Mouse (Mus musculus) spleen, adult 2 months (tissue): Measurements from ENCODE around the gene Gm13285. TPM values are rescaled to one million over a fixed set of nuclear protein-coding genes. Genes with fewer than 3 reads are reported as not detected.

Experiments used
- DNase-seq, 2 experiments: peaks; one replicate each; pipeline versions ENCODE4 v3.0.0 to v3.0.0-alpha.2; 2012 to 2021; ENCODE audit warnings: low spot score in 2 of 2, low read depth in 1 of 2
- H3K27ac ChIP-seq: fragments of 200-500 bp; 2 replicates; pipeline ENCODE4 v1.5.1; 2012; ENCODE audit warnings: low read length, inconsistent platforms; ENCODE audit not compliant: insufficient read depth
- H3K27me3 ChIP-seq: fragments of 200-500 bp; 2 replicates; pipeline ENCODE4 v1.6.1; 2012; ENCODE audit warnings: mild to moderate bottlenecking, moderate library complexity, low read length, inconsistent platforms; ENCODE audit not compliant: control insufficient read depth, insufficient read depth
- H3K36me3 ChIP-seq: fragments of 200-500 bp; 2 replicates; pipeline ENCODE4 v1.6.1; 2012; ENCODE audit warnings: mild to moderate bottlenecking, low read length, inconsistent platforms; ENCODE audit not compliant: control insufficient read depth, insufficient read depth
- H3K4me1 ChIP-seq: fragments of 200-500 bp; 2 replicates; pipeline ENCODE4 v1.6.1; 2011; ENCODE audit warnings: inconsistent platforms; ENCODE audit not compliant: control insufficient read depth, insufficient read depth, insufficient read length
- H3K4me3 ChIP-seq: fragments of 200-500 bp; 2 replicates; pipeline ENCODE4 v1.5.1; 2011; ENCODE audit warnings: mild to moderate bottlenecking, inconsistent platforms; ENCODE audit not compliant: insufficient read depth, insufficient read length; ENCODE audit errors: extremely low read depth
- CTCF ChIP-seq: fragments of 200-500 bp; IDR thresholded peaks from 2 replicates; pipeline ENCODE4 v1.5.1; 2011; ENCODE audit warnings: mild to moderate bottlenecking, inconsistent platforms; ENCODE audit not compliant: insufficient read depth, insufficient read length, insufficient replicate concordance; ENCODE audit errors: extremely low read depth
- POLR2A ChIP-seq: fragments of 200-500 bp; IDR thresholded peaks from 2 replicates; pipeline ENCODE4 v1.6.1; 2011; ENCODE audit warnings: low read depth, low read length, inconsistent platforms
- WGBS: fragments of 180-500 bp; shearing (Covaris S2); methylation state at CpG from one replicate; pipeline ENCODE4 v1.1.7; 2018; 5-methylcytosine and 5-hydroxymethylcytosine counted together
- polyA plus RNA-seq: library from polyadenylated mRNA; depleted of rRNA; stranded (reverse); fragments of >200 nt; gene quantifications from 2 replicates; pipeline ENCODE4 v1.2.3, GENCODE M21; 2012; rRNA removed

The Gm13285 gene
- polyA plus RNA-seq, 1 experiment = not detected

GRCm38 (mm10) chr4:88841438-88841911, 42.0 kb downstream of the Gm13285 start, which contains the start of gene Ifna4:
TSS of gene Ifna4 (plus strand) at chr4:88841861.
- Histone ChIP-seq H3K27me3 (no peaks in the 10 kb centered on the region), H3K4me1 (no peaks in the 10 kb centered on the region; the same call in 1 of the 2 replicates), H3K36me3 (no peaks in the 10 kb centered on the region), H3K27ac (no peak within 1 kb of the TSS), H3K4me3 (no peak within 1 kb of the TSS)
- TF ChIP-seq CTCF (no peak), POLR2A (no peak)
- DNase-seq = no peak
- WGBS = 78% methylated on average over 2 of the region's 2 CpGs

- WGBS = 28% methylated on average over 2 of the region's 2 CpGs
- Histone ChIP-seq H3K36me3 (no peaks in the 10 kb centered on the region), H3K27me3 (no peaks in the 10 kb centered on the region), H3K27ac (no peak overlapping the region), H3K4me3 (no peak overlapping the region), H3K4me1 (no peaks in the 10 kb centered on the region; the same call in 1 of the 2 replicates)
- no peak for DNase-seq
- TF ChIP-seq POLR2A = no peak
- TF ChIP-seq CTCF = no peak
Observed at GRCm38 (mm10) chr4:88845334-88845733, 45.9 kb downstream of the Gm13285 start.

DNA sequence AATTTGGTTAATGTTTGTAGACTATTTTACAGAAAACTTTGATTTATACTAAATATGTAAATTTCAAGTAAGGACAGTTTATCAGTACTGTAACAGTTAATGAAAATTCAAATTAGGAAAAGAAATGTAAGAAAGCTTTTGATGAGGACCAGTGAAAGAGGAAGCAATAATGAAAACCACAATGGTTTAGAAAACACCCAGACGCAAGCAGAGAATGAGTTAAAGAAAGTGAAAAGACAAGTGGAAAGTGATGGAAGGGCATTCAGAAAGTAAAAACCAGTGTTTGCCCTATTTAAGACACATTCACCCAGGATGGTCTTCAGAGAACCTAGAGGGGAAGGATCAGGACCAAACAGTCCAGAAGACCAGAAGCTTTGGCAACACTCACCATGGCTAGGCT, 50.2 kb downstream of the Gm13285 start, which contains the start of gene Ifna1:
Ifna1 (plus strand) TSS at position 390 of the 400 bp plus-strand sequence.
- DNase-seq = no peak
- TF ChIP-seq CTCF = no peak
- no peak for TF ChIP-seq POLR2A
- no peak within 1 kb of the TSS for H3K4me3 ChIP-seq
- 18% methylated on average over 1 of the region's 1 CpGs for WGBS
- H3K36me3 ChIP-seq = no peaks in the 10 kb centered on the region
- no peak within 1 kb of the TSS for H3K27ac ChIP-seq
- H3K27me3 ChIP-seq = no peaks in the 10 kb centered on the region
- no peaks in the 10 kb centered on the region for H3K4me1 ChIP-seq

Other genes with a start within 250 kb of the Gm13285 start
- not detected in 2 replicates for gene Ifna15, start 241.4 kb upstream of the Gm13285 start, polyA plus RNA-seq
- gene Ifna14, start 227.9 kb upstream of the Gm13285 start, polyA plus RNA-seq = not detected in 2 replicates
- gene Ifna9, start 207.3 kb upstream of the Gm13285 start, polyA plus RNA-seq = not detected in 2 replicates
- not detected in 2 replicates for gene Ifna12, start 196.3 kb upstream of the Gm13285 start, polyA plus RNA-seq
- not detected in 2 replicates for gene C87499, start 165.3 kb upstream of the Gm13285 start, polyA plus RNA-seq
- not detected in 2 replicates for gene Ifna13, start 155.2 kb upstream of the Gm13285 start, polyA plus RNA-seq
- gene Ifna16, start 122.7 kb upstream of the Gm13285 start, polyA plus RNA-seq = not detected in 2 replicates
- not detected in 2 replicates for gene Ifna2, start 115.8 kb upstream of the Gm13285 start, polyA plus RNA-seq
- not detected in 2 replicates for gene Ifnab, start 108.3 kb upstream of the Gm13285 start, polyA plus RNA-seq
- 0.18 and 0.45 TPM in 2 replicates for gene Gm26566, start 77.9 kb upstream of the Gm13285 start, polyA plus RNA-seq
- gene Klhl9, start 77.2 kb upstream of the Gm13285 start, polyA plus RNA-seq = 8.4 and 11.4 TPM in 2 replicates
- gene Gm13271, start 44.8 kb upstream of the Gm13285 start, polyA plus RNA-seq = not detected in 2 replicates
- 0.07 TPM in 1 of 2 replicates, not detected in the other for gene Gm13283, start 39.5 kb upstream of the Gm13285 start, polyA plus RNA-seq
- not detected in 2 replicates for gene Gm13290, start 25.8 kb upstream of the Gm13285 start, polyA plus RNA-seq
- not detected in 2 replicates for gene Gm13289, start 22.7 kb upstream of the Gm13285 start, polyA plus RNA-seq
- not detected in 2 replicates for gene Gm13272, start 19.8 kb upstream of the Gm13285 start, polyA plus RNA-seq
- gene Ifnz, start 17.5 kb upstream of the Gm13285 start, polyA plus RNA-seq = not detected in 2 replicates
- not detected in 2 replicates for gene Gm13276, start 14.0 kb upstream of the Gm13285 start, polyA plus RNA-seq
- not detected in 2 replicates for gene Gm13277, start 11.0 kb upstream of the Gm13285 start, polyA plus RNA-seq
- not detected in 2 replicates for gene Gm13278, start 8.1 kb upstream of the Gm13285 start, polyA plus RNA-seq
- gene Gm13275, start 5.2 kb upstream of the Gm13285 start, polyA plus RNA-seq = not detected in 2 replicates
- gene Gm13279, start 2.3 kb upstream of the Gm13285 start, polyA plus RNA-seq = not detected in 2 replicates
- gene Gm13287, start 3.6 kb downstream of the Gm13285 start, polyA plus RNA-seq = not detected in 2 replicates
- gene Gm13288, start 5.9 kb downstream of the Gm13285 start, polyA plus RNA-seq = not detected in 2 replicates
- gene Ifna7, start 16.6 kb downstream of the Gm13285 start, polyA plus RNA-seq = not detected in 2 replicates
- gene Ifna11, start 20.3 kb downstream of the Gm13285 start, polyA plus RNA-seq = not detected in 2 replicates
- gene Ifna6, start 27.8 kb downstream of the Gm13285 start, polyA plus RNA-seq = not detected in 2 replicates
- not detected in 2 replicates for gene Ifna5, start 35.9 kb downstream of the Gm13285 start, polyA plus RNA-seq
- gene Ifna4, start 42.2 kb downstream of the Gm13285 start, polyA plus RNA-seq = not detected in 2 replicates
- gene Ifna1, start 50.4 kb downstream of the Gm13285 start, polyA plus RNA-seq = not detected in 2 replicates
- gene Ifne, start 80.5 kb downstream of the Gm13285 start, polyA plus RNA-seq = not detected in 2 replicates